Mouse (Mus musculus) heart, adult 2 months (tissue): ENCODE results near the gene Rps6ka5. TPM values are rescaled to one million over a fixed set of nuclear protein-coding genes. Genes with fewer than 3 reads are reported as not detected.
A peak's percentile ranks its signal among the peaks of the same experiment; 100 is the strongest.

Experiments
- DNase-seq, 2 experiments: peaks; one replicate each; pipeline ENCODE4 v3.0.0; 2021
- H3K27ac ChIP-seq: fragments of 200-600 bp; 2 replicates; pipeline ENCODE4 v1.8.1; 2022
- H3K27me3 ChIP-seq: fragments of 200-500 bp; 2 replicates; pipeline ENCODE4 v1.6.1; 2012; ENCODE audit warnings: mild to moderate bottlenecking, low read length, inconsistent platforms, mixed read lengths; ENCODE audit not compliant: control insufficient read depth, insufficient read depth
- H3K36me3 ChIP-seq: fragments of 200-500 bp; 2 replicates; pipeline ENCODE4 v1.6.1; 2012; ENCODE audit warnings: low read length, inconsistent platforms; ENCODE audit not compliant: control insufficient read depth, insufficient read depth
- H3K4me1 ChIP-seq: fragments of 200-500 bp; 2 replicates; pipeline ENCODE4 v1.6.1; 2011; ENCODE audit warnings: low read length; ENCODE audit not compliant: control insufficient read depth, insufficient read depth
- H3K4me3 ChIP-seq: fragments of 200-600 bp; 2 replicates; pipeline ENCODE4 v1.8.1; 2022
- H3K79me2 ChIP-seq: fragments of 200-500 bp; replicated peaks from 2 replicates; pipeline ENCODE4 v1.6.1; 2012; ENCODE audit warnings: mild to moderate bottlenecking, inconsistent platforms, low read length, moderate library complexity, mixed read lengths; ENCODE audit not compliant: control insufficient read depth, insufficient read depth
- H3K9ac ChIP-seq: fragments of 200-500 bp; 2 replicates; pipeline ENCODE4 v1.6.1; 2012; ENCODE audit warnings: low read depth, mild to moderate bottlenecking, control low read depth, inconsistent platforms, low read length, mixed read lengths
- CTCF ChIP-seq: fragments of 200-600 bp; IDR thresholded peaks from 2 replicates; pipeline ENCODE4 v1.8.1; 2022; ENCODE audit warnings: antibody characterized with exemption, mild to moderate bottlenecking, moderate library complexity
- EP300 ChIP-seq: fragments of 200-500 bp; IDR thresholded peaks from 2 replicates; pipeline ENCODE4 v1.6.1; 2011; ENCODE audit warnings: low read depth, low read length, control low read depth; ENCODE audit not compliant: insufficient read depth
- POLR2A ChIP-seq: fragments of 200-500 bp; IDR thresholded peaks from 2 replicates; pipeline ENCODE4 v1.6.1; 2011; ENCODE audit warnings: mild to moderate bottlenecking, low read depth, low read length, control low read depth; ENCODE audit not compliant: insufficient read depth
- WGBS: fragments of 180-500 bp; shearing (Covaris S2); methylation state at CpG from one replicate; pipeline ENCODE4 v1.1.7; 2018; 5-methylcytosine and 5-hydroxymethylcytosine counted together
- intact Hi-C: fragments of 180-260 bp; cut with DNase I; formaldehyde crosslinking; loops from one replicate; pipeline ENCODE4 v1.15.1; 2025
- polyA plus RNA-seq: library from polyadenylated mRNA; depleted of rRNA; stranded (reverse); fragments of >200 nt; gene quantifications from 2 replicates; pipeline ENCODE4 v1.2.3, GENCODE M21; 2012
- total RNA-seq, 2 experiments: library from RNA; stranded (reverse); gene quantifications; 2 replicates each; pipeline ENCODE4 v1.2.3; 2021

The Rps6ka5 gene
- total and polyA plus RNA-seq, 3 experiments = 2.1 to 13.5 (median 10.8) TPM

DNA sequence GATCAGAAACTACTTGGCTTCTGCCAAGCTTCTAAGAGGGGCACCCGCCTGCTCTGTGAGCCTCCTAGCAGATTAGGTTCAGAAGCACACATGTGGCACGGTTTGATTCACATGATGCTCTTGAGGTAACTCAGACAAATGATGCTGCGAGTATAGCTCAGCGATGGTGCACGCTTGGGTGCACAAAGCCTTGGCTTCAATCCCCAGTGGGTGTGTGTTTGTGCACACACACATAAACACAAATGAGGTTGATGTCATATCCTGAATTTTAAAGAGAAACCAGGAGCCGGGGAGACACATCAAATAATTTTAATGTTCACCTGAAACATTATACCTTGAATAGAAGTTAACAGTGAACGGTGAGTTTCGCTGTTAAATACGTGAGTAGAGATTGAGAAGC is 199.5 kb downstream of the Rps6ka5 start:
- Histone ChIP-seq H3K79me2 (no peaks in the 10 kb centered on the region), H3K4me1 (peaks cover 22% of the 10 kb centered on the region), H3K27ac (peak overlapping the region; percentile 79), H3K27me3 (no peaks in the 10 kb centered on the region), H3K36me3 (no peaks in the 10 kb centered on the region; the same call in 1 of the 2 replicates), H3K9ac (no peak overlapping the region), H3K4me3 (peak overlapping the region; percentile 31; the same call in 1 of the 2 replicates)
- TF ChIP-seq POLR2A (no peak), EP300 (no peak), CTCF (no peak)
- no peak for DNase-seq
- 49% methylated on average over 9 of the region's 9 CpGs for WGBS
- intact Hi-C loops = loop anchor here (5.0 kb wide), 1 partner anchor 325 kb away; no protein-coding TSS in a partner anchor

DNA sequence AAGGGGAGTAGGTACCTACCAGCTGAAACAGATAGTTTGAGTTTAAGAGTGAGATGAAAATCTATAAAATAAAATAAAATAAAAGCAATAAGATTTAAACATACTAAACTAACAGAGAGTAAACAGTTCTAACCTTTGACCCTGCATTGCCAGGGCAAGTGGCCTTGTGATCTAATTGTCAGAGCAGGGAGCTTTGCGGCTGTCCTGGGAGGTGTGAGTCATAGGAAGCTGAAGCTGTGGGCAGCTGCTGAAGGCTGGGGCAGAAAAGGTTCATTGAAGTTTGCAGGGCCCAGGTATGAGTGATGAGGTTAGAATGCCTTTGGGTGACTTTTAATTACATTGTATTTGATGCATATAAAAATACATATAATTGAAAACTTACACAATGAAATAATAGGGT is 200.8 kb downstream of the Rps6ka5 start:
- Histone ChIP-seq H3K4me3 (no peak overlapping the region), H3K4me1 (peaks cover 24% of the 10 kb centered on the region), H3K79me2 (no peaks in the 10 kb centered on the region; the same call in 1 of the 2 replicates), H3K27ac (no peak overlapping the region), H3K36me3 (no peaks in the 10 kb centered on the region), H3K27me3 (no peaks in the 10 kb centered on the region), H3K9ac (no peak overlapping the region)
- no peak for TF ChIP-seq EP300
- TF ChIP-seq POLR2A = no peak
- TF ChIP-seq CTCF = no peak
- intact Hi-C loops = loop anchor here (5.0 kb wide), 1 partner anchor 324 kb away; no protein-coding TSS in a partner anchor
- WGBS = 48% methylated on average over 1 of the region's 1 CpGs
- DNase-seq = no peak

GRCm38 (mm10) chr12:100520794-100521186 is 206.0 kb downstream of the Rps6ka5 start, which contains the start of gene Ttc7b:
Ttc7b (minus strand) TSS chr12:100520826.
- WGBS = 9% methylated on average over 35 of the region's 42 CpGs
- H3K27me3 ChIP-seq = no peaks in the 10 kb centered on the region
- H3K4me3 ChIP-seq = peak within 1 kb of the TSS; percentile 63
- H3K79me2 ChIP-seq = peaks cover 8% of the 10 kb centered on the region
- peak; percentile 85 to 86 for DNase-seq
- H3K36me3 ChIP-seq = no peaks in the 10 kb centered on the region
- intact Hi-C loops = loop anchor here (5.0 kb wide), 2 partner anchors 57 to 333 kb away; no protein-coding TSS in a partner anchor
- no peak for TF ChIP-seq EP300
- no peak for TF ChIP-seq POLR2A
- TF ChIP-seq CTCF = peak; percentile 68
- H3K27ac ChIP-seq = peak within 1 kb of the TSS; percentile 94
- peak within 1 kb of the TSS; percentile 99 for H3K9ac ChIP-seq
- peaks cover 20% of the 10 kb centered on the region for H3K4me1 ChIP-seq

DNA sequence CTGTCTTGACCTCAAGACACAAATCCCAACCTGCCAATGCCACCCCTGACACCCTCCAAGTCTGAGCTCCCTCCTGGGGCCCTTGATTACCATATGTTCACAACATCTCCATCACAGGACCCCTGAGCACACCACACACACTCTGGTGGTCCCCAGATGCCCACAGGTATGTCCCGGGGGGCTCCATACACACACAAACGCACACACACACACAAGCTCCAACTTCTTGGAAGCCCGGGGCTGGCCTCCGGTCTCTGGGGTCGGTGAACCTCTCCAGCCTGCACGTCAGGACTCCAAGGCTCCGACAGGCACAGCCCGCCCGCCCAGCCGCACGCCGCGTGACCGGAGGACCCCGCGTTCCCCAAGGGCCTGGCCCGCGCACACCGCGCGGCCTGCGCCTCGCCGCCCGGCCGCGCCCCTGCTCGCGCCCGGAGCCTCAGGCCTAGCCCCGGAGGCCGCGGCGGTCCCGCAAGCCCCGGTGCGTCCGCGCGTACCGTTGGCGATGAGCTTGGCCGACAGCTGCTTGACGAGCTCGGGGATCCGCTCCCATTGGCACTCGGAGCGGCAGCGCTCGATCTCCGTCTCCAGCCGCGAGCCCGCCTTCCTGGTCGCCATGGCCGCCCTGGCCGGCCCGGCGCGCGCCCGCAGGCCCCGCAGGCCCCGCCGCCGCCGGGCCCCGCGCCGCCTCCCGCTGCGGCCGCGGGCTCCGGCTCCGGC is 206.5 kb downstream of the Rps6ka5 start:
- WGBS = 2% methylated on average over 75 of the region's 76 CpGs
- H3K4me1 ChIP-seq = peaks cover 21% of the 10 kb centered on the region
- peak overlapping the region; percentile 99 for H3K9ac ChIP-seq
- H3K27me3 ChIP-seq = no peaks in the 10 kb centered on the region
- no peaks in the 10 kb centered on the region for H3K36me3 ChIP-seq
- peak overlapping the region; percentile 94 for H3K27ac ChIP-seq
- H3K79me2 ChIP-seq = peaks cover 10% of the 10 kb centered on the region
- intact Hi-C loops = loop anchor here (5.0 kb wide), 2 partner anchors 57 to 333 kb away; no protein-coding TSS in a partner anchor
- peak; percentile 79 to 80 for DNase-seq
- TF ChIP-seq CTCF (no peak), POLR2A (no peak), EP300 (no peak)
- H3K4me3 ChIP-seq = peak overlapping the region; percentile 63

DNA sequence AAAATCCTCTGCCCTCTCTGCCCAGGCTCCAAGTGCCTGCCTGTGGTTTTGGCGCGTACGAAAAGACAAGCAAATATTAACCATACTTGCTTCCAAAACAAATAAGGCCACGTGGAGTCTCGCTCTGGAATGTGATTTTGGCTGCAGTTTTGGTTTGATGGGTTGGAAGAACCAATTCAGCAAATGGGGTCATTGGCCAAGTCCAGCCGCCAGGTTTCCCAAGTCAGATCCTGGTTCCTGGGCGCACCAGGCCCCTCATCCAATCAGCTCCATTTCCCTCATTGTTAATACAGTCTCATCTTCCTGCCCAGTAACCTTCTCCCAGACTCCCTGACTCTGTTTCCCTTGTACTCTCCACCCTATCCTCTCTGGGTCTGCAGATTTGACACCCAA is 207.1 kb downstream of the Rps6ka5 start:
- no peak for TF ChIP-seq EP300
- TF ChIP-seq CTCF = peak; percentile 28; the same call in 1 of the 2 replicates
- Histone ChIP-seq H3K4me1 (peaks cover 22% of the 10 kb centered on the region), H3K79me2 (peaks cover 10% of the 10 kb centered on the region), H3K27ac (peak overlapping the region; percentile 94), H3K9ac (peak overlapping the region; percentile 99), H3K27me3 (no peaks in the 10 kb centered on the region), H3K36me3 (no peaks in the 10 kb centered on the region), H3K4me3 (peak overlapping the region; percentile 63)
- 23% methylated on average over 7 of the region's 7 CpGs for WGBS
- intact Hi-C loops = loop anchor here (5.0 kb wide), 2 partner anchors 58 to 332 kb away; no protein-coding TSS in a partner anchor
- DNase-seq = peak in 1 of 2 experiments; percentile 48

GRCm38 (mm10) chr12:100517371-100517770 is 209.4 kb downstream of the Rps6ka5 start:
- no peak overlapping the region for H3K4me3 ChIP-seq

More at GRCm38 (mm10) chr12:100517371-100517770, 209.4 kb downstream of the Rps6ka5 start:
- TF ChIP-seq CTCF (peak; percentile 35), POLR2A (no peak), EP300 (no peak)
- no peak overlapping the region for H3K9ac ChIP-seq
- no peaks in the 10 kb centered on the region for H3K36me3 ChIP-seq
- no peak for DNase-seq
- peak overlapping the region; percentile 40 for H3K27ac ChIP-seq
- intact Hi-C loops = no loop called here
- WGBS = 63% methylated on average over 9 of the region's 9 CpGs
- H3K79me2 ChIP-seq = peaks cover 13% of the 10 kb centered on the region
- H3K4me1 ChIP-seq = peaks cover 35% of the 10 kb centered on the region
- H3K27me3 ChIP-seq = no peaks in the 10 kb centered on the region
